Mouse (Mus musculus) heart, adult 9 months (tissue): ENCODE measurements at regions not wholly inside any gene's neighbourhood (a gene's known extent, or its start where the extent isn't known, plus 50 kb on each side); places are given as distances from the start of the nearest gene placed in this dataset.

ENCODE experiments used
- DNase-seq, 2 experiments: peaks; one replicate each; pipeline ENCODE4 v3.0.0; 2022; ENCODE audit warnings: low spot score in 2 of 2

DNA sequence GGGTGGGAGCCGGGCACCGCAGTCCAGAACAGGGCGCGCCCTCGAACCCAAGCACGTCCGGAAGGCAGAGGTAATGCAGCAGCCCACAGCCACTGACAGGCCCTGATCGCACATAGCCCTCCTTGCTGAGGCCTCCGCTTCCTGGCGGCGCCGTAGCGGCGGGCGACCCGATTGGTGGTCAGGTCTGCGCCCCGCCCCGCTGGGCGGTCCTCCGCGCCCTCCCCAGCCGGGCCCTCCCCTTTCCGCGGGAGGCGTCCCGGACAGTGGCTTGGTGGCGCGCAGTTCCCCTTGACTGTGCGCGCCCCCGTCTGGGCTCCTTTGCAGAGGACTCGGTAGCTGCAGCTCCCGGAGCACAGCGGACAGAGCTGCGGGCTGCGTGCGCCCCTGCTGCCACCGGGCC, 375.5 kb upstream of the Asap2 start:
- DNase-seq = peak; percentile 76 to 77
